Mouse (Mus musculus) megakaryocyte, embryonic 14.5 days (primary cell): ENCODE data around the gene Snx7.

ENCODE experiments used
- FLI1 ChIP-seq: IDR thresholded peaks from 2 replicates; pipeline ENCODE4 v1.6.1; 2012; ENCODE audit warnings: low read length, inconsistent platforms, mixed read lengths
- GATA1 ChIP-seq: IDR thresholded peaks from 3 replicates; pipeline ENCODE4 v1.6.1; 2012; ENCODE audit warnings: mixed read lengths, low read length, inconsistent platforms, borderline replicate concordance

DNA sequence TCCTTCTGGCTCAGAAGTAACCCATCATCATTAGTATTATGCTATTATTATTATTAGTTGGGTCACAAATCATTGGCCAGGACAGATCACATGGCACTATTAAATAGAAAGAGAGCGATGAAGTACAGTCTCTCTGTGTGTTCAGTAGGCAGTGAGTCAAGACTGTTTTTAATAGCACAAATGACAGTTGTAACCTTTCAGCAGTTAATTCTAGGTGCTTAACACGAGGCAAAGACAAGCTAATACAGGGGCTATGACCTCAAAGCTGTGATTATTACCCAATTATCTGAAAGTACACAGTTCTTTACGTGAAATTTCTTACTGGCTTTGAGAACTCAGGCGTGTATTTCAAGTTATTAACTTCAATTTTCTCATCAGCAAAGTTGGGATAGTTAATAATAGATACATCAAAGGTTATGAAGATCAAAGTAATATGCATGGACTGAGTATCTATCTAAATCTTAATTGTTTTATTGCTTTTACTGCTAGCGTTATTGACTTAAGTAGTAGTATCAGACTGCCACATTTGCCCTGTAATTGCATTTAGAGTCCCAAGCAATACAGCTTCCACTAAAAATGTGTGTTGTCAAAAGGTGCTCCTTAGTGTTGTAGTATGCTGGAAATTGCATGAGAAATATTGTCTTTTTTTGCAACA lies 4.6 kb upstream of the Snx7 start:
- TF ChIP-seq GATA1 (no peak), FLI1 (no peak)
